Mouse (Mus musculus): Measurements from ENCODE around the gene Ntn5.

The Ntn5 gene

DNA sequence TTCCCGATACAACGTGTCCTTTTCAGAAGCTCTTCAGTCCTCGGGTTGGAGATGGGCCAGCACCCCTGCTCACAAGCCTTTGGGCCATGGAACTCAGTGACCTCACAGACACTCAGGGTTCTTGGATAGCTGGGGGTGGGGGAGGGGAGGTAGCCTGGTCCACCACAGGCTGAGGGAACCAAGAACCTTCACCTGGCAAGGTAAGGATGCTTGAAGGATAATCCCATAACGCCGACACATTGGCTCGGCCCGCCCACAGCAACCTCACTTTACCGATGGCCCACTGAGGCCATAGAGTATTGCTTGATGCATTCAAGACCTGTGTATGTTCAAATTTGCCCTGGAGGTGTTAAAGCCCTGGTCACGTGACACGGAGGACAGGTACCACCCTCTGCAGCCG, 41.9 kb downstream of the Ntn5 start, which contains the start of gene Spaca4:
Spaca4 (minus strand) TSS at position 101 of the 400 bp plus-strand sequence.
- DNase-seq (ENCODE audit: low spot score) = no peak

DNA sequence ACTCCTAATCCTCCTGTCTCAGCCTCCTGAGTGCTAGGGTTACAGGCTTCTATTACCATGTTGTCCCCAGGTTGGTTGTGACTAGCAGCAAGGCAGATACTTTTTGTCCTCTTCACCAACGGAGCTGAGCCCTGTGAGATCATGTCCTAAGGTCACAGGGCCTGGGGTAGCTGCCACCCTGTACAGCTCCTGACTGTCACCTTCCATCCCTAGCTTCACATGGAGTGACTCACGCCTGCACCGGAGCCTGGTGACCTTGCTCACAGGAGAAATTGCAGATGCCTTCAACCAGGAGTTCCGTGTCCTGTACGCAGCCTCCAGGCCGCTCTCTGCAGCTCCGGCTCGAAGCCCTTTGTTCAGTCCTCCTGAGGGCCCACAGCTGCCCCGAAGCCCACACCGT, 42.6 kb downstream of the Ntn5 start:
- DNase-seq (ENCODE audit: low spot score) = no peak

DNA sequence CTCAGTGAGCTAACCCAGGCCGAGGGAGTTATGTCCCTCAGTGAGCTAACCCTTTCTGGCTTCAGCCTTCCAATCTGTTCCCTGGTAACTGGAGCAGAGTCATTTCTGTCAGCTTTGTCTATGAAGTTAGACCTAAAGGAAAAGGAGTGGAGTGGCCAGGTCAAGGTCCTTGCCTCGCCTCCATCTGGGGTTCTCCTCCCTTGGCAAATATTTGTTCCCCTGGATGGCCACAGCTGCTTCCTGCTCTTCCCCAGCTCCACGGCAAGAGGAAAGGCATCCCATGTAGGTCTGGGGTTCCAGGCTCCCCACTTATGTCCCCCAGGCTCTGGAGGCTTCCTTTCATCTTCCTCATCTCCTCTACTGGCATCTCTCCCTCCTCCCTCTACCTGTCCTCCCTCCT, 43.8 kb downstream of the Ntn5 start:
- DNase-seq (ENCODE audit: low spot score) = no peak

DNA sequence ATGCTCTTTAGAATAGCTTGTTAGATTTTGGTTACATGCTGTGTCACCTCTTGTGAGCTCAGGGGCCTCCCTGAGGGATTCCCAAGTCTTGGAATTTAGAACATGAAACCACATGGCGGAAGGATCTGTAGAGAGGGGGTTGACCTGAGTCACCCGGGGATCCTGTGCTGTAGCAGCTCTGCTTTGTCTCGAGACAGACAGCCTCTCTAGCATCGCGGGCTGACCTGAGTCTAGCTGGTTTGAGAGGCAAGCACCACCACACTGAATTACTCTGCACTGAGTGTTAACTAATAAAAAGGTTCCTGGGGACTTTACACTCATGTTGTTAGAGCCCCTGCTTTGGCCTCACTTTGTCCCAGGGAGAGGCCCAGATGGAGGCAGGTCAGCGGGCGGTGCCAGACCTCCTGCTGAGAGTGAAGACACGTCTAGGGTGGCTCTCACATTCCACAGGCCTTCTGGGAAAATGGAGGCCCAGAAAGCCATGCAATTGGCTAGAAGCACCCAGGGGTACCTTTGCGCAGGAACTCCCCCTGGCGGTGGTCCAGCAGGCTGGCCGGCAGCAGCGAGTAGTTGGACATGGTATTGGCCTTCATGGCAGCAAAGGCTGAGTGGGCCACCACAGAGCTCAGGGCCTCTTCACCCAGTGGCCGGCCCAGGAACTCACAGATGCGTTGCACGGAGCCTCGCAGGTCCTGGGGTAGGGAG, 47.1 kb downstream of the Ntn5 start:
- DNase-seq (ENCODE audit: low spot score) = no peak

DNA sequence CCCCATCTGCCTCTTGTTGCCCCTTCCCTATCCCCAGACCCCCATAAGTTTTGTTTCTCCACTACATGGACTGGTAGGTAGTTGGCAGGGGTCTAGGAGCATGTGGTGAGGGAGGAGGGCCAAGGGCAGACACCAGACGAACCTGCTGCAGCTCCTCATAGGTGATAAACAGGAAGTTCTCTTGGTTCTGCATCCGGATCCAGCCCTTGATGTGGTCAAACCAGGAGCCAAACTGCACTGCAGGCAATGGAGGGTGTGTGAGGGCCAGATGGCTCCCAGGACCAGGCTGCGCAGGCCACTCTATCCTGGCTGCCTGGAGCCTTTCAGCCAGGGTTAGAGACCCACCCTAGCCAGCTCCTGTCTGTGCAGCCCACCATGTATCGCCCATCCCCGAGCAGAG, 49.7 kb downstream of the Ntn5 start:
- no peak for DNase-seq (ENCODE audit: low spot score)

DNA sequence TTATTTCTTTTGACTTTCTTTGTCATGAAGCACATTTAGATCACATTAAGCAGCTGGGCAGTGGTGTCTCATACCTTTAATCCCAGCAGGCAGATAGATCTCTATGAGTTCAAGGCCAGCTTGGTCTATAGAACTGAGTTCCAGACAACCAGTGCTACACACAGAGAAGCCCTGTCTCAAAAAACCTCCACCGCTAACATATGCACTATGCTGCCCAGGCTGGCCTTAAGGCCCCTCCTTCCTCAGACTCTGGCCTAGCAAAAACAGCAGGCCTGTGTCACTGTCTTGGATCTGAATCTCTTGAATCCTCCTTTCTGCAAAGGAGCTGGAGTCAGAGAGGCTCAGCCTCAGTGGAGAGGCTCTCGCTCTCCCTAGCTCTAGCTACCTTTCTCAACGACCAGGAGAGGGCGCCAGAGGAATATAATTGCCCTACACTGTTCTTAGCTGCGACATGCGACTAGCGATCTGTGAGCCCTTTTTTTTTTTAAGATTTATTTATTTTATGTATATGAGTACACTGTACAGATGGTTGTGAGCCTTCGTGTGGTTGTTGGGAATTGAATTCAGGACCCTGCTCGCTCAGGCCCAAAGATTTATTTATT, 55.4 kb downstream of the Ntn5 start:
- DNase-seq (ENCODE audit: low spot score) = no peak

DNA sequence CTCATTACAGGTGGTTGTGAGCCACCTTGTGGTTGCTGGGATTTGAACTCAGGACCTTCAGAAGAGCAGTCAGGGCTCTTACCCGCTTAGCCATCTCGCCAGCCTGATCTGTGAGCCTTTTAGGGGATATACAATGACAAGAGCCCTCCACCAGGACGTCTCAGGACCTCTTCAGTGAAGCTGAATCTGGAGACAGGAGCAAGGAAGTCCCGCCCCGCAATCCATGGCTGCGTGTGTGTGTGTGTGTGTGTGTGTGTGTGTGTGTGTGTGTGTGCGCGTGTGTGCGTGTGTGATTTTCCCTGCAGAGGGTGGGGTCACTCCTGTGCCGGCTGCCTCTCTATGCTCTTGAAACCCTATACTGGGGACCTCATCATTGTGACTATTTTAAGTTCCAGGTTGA, 56.0 kb downstream of the Ntn5 start:
- DNase-seq (ENCODE audit: low spot score) = no peak

DNA sequence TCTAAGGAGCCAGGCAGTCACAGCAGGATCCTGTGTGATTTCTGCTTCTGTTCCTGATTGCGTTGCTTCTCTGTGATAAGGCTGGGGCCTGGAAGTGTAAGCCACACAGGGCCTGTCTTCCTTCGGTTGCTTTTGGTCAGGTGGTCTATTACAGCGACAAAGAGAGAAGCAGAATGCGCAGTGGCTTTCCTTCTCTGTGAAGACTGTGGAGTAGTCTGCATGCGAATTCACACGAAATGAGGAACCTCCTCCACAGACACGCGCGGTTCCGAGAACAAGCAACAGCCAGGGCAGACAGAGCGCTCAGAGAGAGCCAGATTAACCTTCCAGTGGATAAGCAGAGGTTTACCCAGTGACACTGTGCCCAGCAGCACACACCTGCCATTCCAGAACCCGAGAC, 57.5 kb downstream of the Ntn5 start:
- DNase-seq (ENCODE audit: low spot score) = no peak

DNA sequence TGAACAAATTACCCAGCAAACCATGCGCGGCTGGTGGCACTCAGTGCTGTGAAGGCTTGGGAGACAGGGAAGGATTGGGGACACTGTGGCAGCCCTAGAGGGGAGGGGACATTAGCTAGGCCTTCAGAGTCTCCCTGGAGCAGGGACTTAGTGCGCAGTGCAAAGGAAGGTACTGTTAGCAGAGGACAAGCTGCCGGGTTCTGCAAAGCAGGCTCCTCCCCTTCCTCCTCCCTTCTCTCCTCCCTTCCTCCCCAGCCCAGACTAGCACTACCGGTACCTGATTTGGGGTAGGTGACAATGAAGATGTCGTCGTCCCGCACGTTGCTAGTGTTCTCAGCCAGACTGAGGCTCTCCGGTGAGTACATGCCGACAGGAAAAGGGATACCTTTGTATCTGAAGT, 58.0 kb downstream of the Ntn5 start:
- no peak for DNase-seq (ENCODE audit: low spot score)

DNA sequence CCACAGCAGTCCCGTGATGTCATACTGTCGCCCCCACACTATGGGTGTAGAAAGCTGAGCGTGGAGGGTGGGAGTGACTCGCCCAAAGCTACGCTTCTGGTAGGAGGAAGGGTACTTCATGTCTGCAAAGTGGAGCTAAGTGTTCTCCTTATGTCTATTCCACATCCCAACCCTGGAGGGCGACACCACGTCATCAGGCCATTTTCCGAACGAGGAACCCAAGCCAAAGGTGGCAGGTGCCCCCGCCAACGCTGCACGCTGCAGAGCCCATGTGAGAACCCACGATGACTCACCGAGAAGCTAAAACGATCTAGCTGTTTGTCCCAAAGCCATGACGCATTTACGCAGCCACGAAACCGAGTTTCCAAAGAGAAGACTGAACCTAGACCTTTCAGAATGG, 58.5 kb downstream of the Ntn5 start:
- DNase-seq (ENCODE audit: low spot score) = no peak

All from spleen, adult 12 weeks (tissue).